Mouse (Mus musculus) heart, adult 8-10 months (tissue): ENCODE data around the gene Tmem223. TPM values are rescaled to one million over a fixed set of nuclear protein-coding genes. Genes with fewer than 3 reads are reported as not detected.

ENCODE experiments used
- DNase-seq: peaks from one replicate; pipeline ENCODE4 v3.0.0; 2022; ENCODE audit warnings: low spot score
- total RNA-seq, 4 experiments: library from RNA; stranded (reverse); gene quantifications; 2 replicates each; pipeline ENCODE4 v1.2.4; 2022

Gene Tmem223
- total RNA-seq, 4 experiments from 2014 or later = 111 to 137 (median 125) TPM

GRCm38 (mm10) chr19:8745382-8745781 lies 25.4 kb upstream of the Tmem223 start:
- DNase-seq = no peak

DNA sequence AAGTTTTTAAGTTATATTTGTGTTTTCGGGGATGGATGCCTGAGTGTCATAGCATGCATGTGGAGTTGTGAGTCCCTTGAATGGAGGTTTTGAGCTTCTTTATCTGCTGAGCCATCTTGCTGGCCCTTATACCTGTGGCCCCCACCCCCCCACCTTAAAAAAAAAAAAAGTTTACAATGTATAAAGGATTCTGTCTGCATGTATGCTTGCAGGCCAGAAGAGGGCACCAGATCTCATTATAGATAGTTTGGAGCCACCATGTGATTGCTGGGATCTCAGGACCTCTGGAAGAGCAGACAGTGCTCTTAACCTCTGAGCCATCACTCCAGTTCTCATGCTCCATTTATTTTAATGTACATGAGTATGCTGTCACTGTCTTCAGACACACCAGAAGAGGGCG lies 23.4 kb upstream of the Tmem223 start:
- no peak for DNase-seq

GRCm38 (mm10) chr19:8755652-8756051 lies 15.1 kb upstream of the Tmem223 start:
- no peak for DNase-seq

- peak; percentile 85 for DNase-seq
Observed at GRCm38 (mm10) chr19:8756635-8757387, 14.0 kb upstream of the Tmem223 start, which contains the start of gene Nxf1. TSS of gene Nxf1 (plus strand) at chr19:8757073.

DNA sequence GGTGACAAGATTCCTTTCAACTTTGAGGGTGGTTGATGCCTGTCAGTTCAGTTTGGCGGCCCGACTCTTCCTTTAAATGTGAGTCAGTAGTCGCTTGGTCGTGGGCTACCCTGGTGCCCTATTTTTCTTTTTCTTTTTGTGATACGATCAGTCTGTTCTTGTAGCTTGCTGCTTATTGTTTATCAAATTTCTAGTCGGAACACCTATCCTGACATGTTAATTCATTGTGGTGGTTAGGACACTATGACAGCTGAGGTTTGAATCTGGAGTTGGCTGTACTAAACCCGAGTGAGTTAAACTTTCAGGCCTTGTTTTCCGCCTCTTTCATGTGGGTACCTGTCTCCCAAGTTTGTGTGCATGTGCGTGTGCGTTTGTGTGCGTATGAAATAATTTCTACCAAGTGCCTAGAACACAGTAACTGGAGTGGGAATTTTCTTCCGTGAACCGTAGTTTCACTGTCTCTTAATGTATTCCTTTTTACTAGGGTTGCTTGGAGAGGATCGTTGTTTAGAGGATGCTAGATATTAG lies 13.3 kb upstream of the Tmem223 start:
- DNase-seq = no peak

- DNase-seq = no peak
Observed at GRCm38 (mm10) chr19:8758899-8759298, 11.9 kb upstream of the Tmem223 start.

DNA sequence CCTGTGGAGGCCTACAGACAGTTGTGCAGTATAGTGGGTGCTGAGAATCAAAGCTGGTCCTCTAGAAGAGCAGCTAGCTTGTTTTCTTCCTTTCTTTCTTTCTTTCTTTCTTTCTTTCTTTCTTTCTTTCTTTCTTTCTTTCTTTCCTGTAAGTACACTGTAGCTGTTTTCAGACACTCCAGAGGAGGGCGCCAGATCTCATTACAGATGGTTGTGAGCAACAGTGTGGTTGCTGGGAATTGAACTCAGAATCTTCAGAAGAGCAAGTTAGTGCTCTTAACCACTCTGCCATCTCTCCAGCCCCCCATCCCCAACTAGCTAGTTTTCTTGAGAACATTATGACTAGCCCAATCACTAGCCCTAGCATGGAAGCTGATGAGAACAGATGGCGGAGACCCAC lies 10.0 kb upstream of the Tmem223 start:
- no peak for DNase-seq

- DNase-seq = no peak
Observed at GRCm38 (mm10) chr19:8763276-8763675, 7.5 kb upstream of the Tmem223 start.

- DNase-seq = no peak
Observed at GRCm38 (mm10) chr19:8765562-8765961, 5.2 kb upstream of the Tmem223 start.

- no peak for DNase-seq
Observed at GRCm38 (mm10) chr19:8772996-8773395, 2.2 kb downstream of the Tmem223 start.

DNA sequence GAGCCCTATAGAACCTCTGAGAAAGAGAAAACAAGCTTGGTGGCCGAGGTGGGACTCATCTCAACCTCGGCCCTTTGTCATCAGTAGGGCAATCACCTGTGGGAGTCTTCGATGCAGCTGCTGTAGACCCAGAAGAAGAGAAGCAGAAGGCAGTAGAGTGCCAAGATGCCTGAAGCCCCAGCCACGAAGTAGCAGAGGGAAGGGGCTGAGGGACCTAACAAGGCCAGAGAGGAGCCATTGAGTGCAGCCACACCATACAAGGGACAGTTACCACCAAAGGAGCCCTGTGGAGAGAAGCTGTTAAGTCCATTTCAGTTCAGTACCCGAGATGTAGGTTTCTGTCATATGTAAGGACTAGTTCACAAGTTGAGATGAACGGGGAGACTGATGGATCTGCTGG lies 2.6 kb downstream of the Tmem223 start:
- no peak for DNase-seq

- peak; percentile 95 for DNase-seq
Observed at GRCm38 (mm10) chr19:8774086-8774835, 3.5 kb downstream of the Tmem223 start, which contains the start of gene Tmem179b. TSS of gene Tmem179b (minus strand) at chr19:8774467.

- peak; percentile 21 for DNase-seq
Observed at GRCm38 (mm10) chr19:8774951-8775421, 4.2 kb downstream of the Tmem223 start.

- peak; percentile 95 for DNase-seq
Observed at GRCm38 (mm10) chr19:8786008-8786781, 15.4 kb downstream of the Tmem223 start, which contains the start of gene Taf6l. TSS of gene Taf6l (minus strand) at chr19:8786417.

DNA sequence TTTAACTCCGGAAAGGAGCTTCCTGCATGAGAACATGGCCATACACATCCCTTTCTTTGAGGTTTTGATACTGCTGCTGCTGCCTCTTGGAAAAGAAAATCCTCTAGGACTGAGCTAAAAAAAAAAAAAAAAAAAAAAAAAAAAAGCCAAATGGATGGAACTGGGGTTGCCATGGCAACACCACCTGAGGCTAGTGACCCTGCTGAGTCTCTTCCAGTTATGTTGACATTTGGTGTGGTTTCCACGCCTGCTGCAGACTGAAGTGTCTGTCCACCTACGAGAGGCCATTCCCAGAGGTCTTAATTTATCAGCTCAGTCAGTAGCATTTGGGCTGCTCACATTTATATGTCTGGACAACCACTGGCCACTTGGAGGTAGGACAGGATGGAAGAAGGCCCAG lies 17.7 kb downstream of the Tmem223 start:
- DNase-seq = no peak

GRCm38 (mm10) chr19:8789171-8789570 lies 18.4 kb downstream of the Tmem223 start:
- no peak for DNase-seq

GRCm38 (mm10) chr19:8790171-8790570 lies 19.4 kb downstream of the Tmem223 start:
- DNase-seq = no peak

GRCm38 (mm10) chr19:8798264-8798946 lies 27.6 kb downstream of the Tmem223 start, which contains the start of gene Polr2g:
TSS of gene Polr2g (minus strand) at chr19:8798577.
- DNase-seq = peak; percentile 91

GRCm38 (mm10) chr19:8798947-8799315 lies 28.1 kb downstream of the Tmem223 start:
- no peak for DNase-seq

GRCm38 (mm10) chr19:8802130-8802821 lies 31.5 kb downstream of the Tmem223 start, which contains the start of gene Zbtb3:
TSS of gene Zbtb3 (plus strand) at chr19:8802555.
- DNase-seq = peak; percentile 98
